Mouse (Mus musculus): ENCODE data around the gene E430018J23Rik.
"Not testable (repeated sequence)": the region's sequence is repeated elsewhere in the genome, so short reads cannot be mapped to it uniquely, and the experiment has no call there.

The E430018J23Rik gene

DNA sequence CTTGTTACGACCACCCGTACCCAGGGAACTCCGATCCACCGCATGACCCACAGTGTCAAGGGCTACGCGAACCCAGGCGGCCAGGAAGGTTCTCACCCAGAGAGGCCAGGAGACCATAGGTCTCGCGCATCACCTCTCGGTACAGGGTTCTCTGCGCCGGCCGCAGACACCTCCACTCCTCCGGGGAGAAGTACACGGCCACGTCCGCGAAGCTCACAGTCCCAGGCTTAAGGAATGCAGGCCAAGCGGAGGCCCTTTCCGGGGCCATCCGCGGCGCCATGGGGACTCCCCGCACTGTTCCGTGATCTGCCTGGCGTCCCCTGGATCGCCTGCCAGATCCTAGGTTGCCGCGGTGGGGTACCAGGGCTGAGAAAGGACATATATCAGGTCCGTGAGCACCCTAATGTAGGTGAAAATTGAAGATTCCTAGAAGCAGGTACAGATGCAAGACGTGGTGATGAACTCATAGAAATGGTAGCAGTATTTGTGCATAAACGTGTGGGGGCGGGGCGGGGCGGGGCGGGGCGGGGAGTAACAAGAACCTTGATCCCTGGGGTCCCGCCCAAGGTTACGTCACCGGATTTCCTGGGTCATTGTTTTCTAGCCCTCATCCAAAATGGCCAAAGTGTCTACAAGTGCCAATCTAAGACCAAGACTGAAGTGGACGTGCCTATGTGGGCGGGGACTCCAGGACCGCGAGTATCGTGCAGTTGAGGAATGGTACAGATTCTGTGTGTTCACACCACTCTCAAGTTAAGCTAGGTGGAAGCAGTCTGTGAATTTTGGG is at the start of gene E430018J23Rik:
Gene E430018J23Rik (minus strand): TSS at position 473 of the 787 bp plus-strand sequence.
- DNase-seq (ENCODE audit: low spot score), result peak; percentile 98

DNA sequence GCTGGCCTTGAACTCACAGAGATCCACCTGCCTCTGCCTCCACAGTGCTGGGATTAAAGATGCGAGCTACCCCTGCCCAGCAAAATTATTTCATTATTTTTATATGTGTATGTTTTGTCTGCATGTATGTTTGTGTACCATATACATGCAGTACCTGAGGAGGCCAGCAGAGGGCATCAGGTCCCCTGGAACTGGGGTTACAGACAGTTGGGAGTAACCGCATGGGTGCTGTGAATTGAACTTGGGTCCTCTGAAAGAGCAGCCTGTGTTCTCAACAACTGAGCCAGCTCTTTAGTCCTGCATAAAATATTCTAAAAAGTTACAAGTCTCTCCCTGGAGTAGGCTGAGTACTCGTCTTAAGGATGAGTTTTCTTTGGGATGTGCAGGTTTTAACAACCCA is 44.3 kb upstream of the E430018J23Rik start:
- DNase-seq (ENCODE audit: low spot score), result no peak

DNA sequence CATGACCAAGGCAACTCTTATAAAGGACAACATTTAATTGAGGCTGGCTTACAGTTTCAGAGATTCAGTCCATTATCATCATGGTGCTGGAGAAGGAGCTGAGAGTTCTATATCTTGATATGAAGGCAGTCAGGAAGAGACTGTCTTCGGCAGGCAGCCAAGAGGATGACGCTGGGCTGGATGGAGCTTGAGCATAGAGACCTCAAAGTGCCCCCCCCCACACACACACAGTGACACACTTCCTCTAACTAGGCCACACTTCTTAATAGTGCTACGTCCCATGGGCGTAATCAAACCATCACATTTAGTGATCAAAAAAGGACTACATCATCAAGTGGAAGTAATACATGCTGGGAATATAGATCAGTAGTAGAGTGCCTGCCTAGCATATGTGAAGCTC is 41.8 kb upstream of the E430018J23Rik start:
- DNase-seq (ENCODE audit: low spot score), result no peak

DNA sequence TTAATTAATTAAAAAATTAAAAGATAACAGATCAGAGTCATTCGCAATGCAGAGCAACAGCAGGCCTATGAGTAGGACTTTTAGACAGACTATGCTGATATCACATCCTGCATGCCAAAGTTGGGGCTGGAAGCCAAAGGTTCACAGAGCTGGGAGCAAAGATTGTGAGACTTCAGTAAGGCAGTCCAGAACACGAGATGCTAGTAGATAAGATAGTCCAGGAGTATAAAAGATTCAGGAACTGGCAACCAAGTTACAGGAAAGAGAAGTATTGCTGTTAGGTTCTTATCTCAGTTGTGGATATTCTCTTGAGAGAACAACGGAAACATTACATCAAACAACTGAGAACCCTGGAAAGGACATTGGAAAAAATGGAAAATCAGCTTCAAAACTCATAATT is 32.9 kb upstream of the E430018J23Rik start:
- no peak for DNase-seq (ENCODE audit: low spot score)

DNA sequence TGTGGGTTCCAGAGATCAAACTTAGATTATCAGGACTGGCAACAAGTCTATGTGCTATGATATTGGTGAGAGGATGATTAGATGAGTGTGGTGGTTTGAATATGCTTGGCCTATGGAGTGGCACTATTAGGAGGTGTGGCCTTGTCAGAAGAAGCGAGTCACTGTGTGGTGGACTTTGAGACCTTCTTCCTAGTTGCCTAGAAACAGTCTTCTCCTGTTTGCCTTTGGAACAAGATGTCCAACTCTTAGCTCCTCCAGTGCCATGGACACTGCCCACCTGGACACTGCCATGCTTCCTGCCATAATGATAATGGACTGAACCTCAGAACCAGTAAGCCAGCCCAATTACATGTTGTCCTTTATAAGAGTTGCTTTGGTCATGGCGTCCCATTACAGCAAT is 32.5 kb upstream of the E430018J23Rik start:
- no peak for DNase-seq (ENCODE audit: low spot score)

DNA sequence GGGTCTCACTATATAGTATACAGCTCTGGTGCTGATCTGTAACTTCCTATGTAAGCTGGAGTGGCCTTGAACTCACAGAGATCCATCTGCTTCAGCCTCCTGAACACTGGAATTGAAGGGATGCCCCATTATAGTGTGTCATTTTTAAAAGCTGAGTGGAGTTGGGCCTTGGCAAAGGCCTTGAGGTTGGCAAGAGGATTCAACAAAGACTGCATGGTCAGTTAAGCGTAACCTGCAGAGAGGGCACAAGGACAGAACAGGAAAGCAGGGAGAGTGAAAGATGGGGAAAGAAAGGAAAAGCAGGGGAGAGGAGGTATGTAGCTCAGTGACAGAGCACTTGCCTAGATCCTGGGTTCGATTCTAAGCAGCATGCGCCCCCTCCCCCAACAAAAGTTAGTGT is 31.9 kb upstream of the E430018J23Rik start:
- no peak for DNase-seq (ENCODE audit: low spot score)

DNA sequence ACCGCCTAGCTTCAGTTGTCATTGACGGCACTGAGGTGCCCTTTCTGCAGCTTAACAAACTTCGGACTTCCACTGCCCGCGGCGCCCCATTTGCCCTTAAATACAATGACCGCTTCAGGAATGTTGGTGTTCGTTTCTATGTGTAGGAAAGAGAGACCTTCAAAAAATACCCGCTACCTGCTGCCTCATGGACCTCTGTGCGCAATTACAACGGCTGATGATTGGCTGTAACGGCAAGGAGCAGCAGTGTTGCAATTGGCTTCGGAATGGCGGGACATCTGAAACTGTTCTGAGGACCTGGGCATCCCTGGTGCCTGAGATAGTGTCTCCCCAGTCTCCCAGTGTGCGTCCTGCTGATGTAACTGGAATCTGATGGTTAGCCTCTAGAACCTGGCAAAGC is 28.8 kb upstream of the E430018J23Rik start:
- DNase-seq (ENCODE audit: low spot score), result peak; percentile 28

DNA sequence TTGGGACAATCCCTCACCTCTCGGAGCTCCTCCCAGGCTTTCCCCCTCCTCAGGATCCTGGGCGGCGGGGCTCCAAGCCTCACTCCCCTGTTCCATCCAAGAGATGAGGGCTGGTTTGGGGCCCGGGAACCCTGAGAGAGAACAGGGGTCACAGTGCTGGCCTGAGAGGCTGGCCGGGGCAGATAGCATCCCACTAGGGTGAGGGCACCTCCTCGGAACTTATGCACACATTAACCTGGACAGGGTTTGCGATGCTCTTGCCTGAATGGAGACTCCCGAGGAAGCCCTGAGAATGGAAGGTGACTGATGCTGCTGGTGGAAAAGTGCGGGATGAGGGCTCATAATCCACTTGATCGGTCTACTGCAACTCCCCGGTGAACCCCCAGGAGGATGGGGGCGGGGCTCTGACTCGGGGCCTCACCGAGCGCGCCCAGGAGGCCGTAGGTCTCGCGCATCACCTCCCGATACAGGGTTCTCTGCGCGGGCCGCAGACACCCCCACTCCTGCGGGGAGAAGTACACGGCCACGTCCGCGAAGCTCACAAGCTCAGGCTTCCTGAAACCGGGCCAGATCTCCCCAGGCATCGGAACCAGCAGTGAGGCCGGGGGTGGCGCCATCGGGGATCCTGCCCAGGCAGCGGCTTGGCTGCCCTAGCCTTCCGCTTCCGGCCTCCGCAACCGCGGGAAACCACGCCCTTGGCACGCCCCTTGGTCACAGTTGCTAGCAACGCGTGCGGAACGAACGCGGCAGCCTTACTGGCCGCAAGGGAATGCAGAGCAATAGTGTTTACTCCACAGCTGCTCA is 28.2 kb upstream of the E430018J23Rik start, which contains the start of gene Zfp688:
Gene Zfp688 (minus strand): TSS at position 681 of the 804 bp plus-strand sequence.
- peak; percentile 79 for DNase-seq (ENCODE audit: low spot score)

DNA sequence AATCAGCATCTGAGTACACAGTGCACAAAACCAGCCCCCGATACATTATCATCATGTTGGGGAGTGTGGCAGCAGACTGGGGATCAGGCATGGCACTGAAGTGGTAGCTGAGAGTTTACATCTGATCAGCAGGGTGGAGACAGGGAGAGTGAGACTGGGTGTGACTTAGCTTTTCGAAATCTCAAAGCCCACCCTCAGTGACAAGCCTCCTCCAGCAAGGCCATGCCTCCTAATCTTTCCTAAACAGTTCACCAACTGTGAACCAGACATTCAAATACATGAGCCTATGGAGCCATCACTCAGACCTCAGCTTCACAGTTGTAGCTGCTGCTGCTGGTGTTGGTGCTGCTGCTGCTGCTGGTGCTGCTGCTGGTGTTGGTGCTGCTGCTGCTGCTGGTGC is 18.0 kb upstream of the E430018J23Rik start:
- DNase-seq (ENCODE audit: low spot score), result no peak

DNA sequence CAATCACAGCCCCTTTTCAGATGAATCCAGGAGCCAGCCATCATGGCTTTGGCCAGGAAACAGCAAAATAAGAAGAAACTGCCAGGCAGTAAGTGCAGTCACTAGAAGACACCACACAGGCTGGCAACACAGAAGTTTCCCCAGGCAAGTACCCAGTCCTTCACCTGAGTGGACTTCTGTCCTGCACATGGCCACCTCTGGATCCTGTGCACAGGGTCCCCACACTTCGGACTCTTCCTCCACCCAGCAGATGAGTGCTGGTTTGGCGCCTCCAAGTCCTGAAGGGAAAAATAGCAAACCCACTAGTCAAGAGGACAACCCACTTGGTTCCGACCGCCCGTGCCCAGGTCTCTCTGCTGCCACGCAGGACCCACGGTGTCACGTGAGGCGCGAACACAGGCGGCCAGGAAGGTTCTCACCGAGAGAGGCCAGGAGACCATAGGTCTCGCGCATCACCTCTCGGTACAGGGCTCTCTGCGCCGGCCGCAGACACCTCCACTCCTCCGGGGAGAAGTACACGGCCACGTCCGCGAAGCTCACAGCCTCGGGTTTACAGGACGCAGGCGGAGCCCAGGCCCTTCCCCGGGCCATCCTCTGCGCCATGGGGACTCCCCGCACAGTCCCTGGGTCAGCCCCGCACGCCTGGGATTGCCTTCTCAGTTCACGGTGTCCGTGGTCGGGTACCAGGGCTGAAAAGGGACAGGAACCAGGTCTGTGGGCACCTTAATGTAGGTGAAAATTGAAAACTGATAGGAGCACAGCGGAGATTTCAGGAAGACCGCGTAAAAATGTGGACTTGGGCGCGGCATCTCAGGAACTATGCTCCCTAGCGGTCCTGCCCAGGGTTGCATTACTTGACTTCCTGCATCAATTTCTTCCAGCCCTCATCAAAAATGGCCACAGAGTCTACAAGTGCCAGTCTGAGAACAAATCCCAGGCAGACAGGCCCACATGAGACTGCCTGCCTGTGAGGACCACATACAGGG is 12.9 kb upstream of the E430018J23Rik start, which contains the start of gene Zfp764:
Gene Zfp764 (minus strand): TSS at position 821 of the 986 bp plus-strand sequence.
- DNase-seq (ENCODE audit: low spot score), result peak; percentile 83

DNA sequence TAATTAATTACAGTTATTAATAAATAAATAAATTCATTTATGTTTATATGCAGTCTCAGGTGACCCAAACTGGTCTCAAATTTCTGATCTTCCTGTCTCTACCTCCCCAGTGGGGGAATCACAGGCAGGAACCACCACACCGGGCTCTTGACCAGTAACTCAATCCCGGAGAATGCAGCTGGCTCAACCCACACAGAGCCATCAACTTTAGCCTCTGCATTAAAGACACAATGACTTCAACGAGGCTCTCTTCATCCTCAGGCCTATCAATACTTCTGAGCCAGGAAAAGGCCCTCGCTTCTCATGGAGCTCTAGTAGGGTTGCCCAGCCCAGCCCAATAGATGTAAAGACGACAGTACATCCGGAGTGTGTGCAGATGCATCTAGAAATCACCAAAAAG is 10.7 kb upstream of the E430018J23Rik start:
- not testable (repeated sequence) for DNase-seq (ENCODE audit: low spot score)

DNA sequence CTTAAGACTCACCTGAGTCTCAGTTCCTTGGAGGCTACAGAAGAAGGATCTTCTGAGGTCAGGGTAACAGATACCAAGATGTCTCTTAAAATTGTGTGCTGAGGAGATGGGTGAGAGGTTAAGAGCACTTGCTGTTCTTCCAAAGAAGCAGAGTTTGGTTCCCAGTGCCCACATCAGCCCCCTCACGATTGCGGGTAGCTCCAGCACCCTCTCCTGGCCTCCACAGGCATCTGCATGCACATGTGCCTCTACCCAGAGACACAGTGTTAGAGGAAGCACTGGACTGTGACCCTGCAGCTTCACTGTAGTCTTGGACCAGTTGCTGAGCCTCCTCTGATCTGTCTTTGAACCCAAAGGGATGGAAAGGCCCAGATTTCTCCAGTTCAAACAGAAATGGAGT is 9.6 kb upstream of the E430018J23Rik start:
- DNase-seq (ENCODE audit: low spot score), result no peak

DNA sequence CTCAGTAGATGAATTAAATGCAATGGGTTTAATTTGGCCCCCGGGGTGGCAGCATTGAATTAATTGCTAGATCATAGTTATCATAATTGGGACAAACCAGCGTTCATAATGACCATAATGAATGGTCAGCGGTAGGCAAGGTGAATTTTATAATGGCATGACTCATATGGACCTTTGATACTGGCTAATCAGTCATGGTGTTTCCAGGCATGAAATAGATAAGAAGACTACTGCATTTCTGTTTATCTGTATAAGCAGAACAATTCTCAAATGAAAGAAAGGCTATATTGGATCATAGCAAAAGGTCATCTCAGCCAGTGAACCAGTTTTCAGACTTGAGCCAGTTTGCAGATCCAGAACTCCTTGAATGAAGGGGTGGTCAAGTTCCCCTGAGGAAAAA is 6.9 kb upstream of the E430018J23Rik start:
- DNase-seq (ENCODE audit: low spot score), result no peak

DNA sequence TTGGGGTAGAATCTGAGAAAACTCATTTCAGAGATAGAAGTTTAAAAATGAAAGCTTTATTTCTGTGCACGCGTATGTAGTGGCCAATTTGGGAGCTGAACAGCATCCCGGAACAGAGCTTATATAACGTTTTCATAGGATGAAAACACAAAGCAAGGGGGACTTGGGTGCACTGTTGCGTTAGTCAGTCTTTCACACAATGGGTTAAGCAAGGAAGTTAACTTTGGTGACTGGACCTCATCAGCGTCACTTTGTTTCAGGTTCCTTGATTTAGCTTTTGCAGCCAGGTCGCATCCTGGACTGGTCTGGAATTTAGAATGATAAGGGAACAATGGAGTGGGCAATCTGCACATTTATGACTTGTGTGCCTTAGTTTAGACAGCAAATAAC is 510 bp upstream of the E430018J23Rik start:
- no peak for DNase-seq (ENCODE audit: low spot score)

DNA sequence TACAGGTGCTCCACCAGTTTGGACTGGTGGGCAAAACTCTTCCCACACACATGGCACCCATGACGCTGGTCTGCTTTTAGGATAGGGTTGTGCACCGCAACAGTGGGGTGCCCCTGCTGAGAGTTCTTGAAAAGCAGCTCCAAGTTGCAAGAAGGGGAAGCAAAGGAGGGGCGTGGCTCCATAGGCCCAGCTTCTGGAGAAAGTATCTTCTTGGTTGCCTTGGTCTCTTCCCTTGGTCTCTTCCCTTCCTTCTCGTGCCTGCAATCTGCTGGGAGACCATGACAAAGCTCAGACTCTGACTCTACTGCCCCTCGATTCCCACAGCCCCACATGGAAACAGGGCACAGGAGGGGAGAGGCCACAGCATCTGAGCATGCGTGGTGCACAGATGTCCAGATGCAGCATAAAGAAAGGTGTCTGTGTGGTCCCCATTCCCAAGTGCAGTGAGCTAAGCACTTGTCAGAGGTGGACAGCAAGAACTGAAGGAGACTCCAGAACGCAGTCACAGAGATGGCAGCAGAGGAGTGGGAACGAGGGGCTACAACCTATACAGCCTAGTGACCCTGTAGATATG is 1.1 kb downstream of the E430018J23Rik start:
- DNase-seq (ENCODE audit: low spot score), result no peak

DNA sequence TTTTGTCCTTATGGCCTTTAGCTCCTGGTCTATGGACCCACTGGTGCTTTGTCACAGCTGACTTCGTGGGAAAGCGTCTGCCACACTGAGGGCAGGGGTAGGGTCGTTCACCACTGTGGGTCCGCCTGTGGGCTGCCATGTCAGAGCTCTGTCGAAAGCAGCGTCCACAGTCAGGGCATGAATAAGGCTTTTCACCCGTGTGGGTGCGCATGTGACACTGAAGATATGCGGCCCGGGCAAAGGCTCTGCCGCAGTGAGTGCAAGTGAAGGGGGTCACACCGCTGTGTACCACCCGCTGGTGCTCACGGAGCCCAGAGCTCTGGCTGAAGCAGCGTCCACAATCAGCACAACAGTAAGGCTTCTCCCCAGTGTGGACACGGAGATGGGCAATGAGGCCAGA is 1.9 kb downstream of the E430018J23Rik start:
- DNase-seq (ENCODE audit: low spot score), result no peak

DNA sequence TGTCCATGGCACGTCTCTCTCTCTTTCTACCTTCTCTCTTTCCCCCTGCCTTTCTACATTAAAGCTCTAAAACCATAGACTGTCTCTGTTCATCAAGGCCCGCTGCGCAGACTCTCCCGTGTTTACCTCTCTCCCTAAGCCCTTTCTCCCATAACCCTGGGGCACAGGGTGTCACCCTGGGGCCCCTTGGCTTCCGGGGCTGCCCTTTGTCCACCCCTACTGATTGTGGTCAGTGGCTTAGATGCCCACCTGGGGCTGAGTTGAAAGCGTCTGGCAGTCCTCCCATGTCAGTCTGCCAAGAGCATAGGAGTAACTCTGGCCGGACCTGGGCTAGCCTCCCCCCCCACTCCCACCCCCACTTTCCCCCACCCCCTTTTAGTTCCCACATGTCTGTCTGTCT is 3.1 kb downstream of the E430018J23Rik start:
- no peak for DNase-seq (ENCODE audit: low spot score)

DNA sequence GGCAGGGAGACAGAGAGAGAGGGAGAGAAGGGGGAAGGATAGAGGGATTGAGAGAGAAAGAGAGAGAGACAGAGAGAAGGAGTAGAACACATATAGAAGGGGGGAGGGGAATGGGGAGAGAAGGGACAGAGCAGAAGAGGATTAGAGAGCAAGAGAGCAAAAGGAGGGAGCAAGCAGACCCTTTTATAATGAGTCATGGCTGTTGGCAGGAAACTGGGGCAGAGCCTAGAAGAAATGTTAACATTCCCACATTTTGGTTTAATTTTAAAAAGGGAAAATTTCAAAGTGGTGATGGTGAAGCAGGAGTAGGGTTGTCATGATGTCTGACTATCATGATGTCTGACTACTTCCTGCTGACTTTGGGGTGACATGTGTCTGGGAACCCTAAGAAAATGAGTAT is 5.2 kb downstream of the E430018J23Rik start:
- DNase-seq (ENCODE audit: low spot score), result not testable (repeated sequence)

DNA sequence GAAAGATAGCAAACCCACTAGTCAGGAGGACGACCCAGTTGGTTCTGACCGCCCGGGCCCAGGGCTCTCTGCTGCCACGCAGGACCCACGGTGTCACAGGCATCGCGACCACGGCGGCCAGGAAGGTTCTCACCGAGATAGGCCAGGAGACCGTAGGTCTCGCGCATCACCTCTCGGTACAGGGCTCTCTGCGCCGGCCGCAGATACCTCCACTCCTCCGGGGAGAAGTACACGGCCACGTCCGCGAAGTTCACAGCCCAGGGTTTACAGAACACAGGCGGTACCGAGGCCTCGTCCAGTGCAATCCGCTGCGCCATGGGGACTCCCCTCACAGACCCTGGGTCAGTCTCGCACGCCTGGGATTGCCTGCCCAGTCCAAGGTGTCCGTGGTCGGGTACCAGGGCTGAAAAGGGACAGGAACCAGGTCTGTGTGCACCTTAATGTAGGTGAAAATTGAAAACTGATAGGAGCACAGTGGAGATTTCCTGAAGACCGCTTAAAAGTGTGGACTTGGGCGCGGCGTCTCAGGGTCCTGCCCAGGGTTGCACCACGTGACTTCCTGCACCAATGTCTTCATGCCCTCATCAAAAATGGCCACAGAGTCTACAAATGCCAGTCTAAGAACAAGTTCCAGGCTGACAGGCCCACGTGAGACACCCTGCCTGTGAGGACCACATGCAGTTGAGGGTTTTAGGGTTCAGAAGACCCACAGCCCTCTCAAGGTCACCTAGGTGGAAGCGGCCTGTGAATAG is 6.6 kb downstream of the E430018J23Rik start, which contains the start of gene 9130019O22Rik:
Gene 9130019O22Rik (minus strand): TSS at position 526 of the 752 bp plus-strand sequence.
- peak; percentile 89 for DNase-seq (ENCODE audit: low spot score)

DNA sequence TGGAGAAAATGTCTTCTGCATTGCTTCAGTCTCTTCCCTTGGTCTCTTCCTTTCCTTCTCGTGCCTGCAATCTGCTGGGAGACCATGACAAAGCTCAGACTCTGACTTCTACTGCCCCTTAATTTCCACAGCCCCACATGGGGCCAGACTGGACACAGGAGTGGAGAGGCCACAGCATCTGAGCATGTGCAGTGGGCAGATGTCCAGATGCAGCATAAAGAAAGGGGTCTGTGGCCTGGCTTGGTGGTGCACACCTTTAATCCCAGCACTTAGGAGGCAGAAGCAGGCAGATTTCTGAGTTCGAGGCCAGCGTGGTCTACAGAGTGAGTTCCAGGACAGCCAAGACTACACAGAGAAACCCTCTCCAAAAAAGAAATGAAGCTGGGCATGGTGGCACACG is 7.9 kb downstream of the E430018J23Rik start:
- DNase-seq (ENCODE audit: low spot score), result not testable (repeated sequence)
